Mouse (Mus musculus) stomach, postnatal 0 days (tissue): ENCODE measurements around the gene Chd1. TPM values are rescaled to one million over a fixed set of nuclear protein-coding genes. Genes with fewer than 3 reads are reported as not detected.

Source experiments
- ATAC-seq: fragments of 200-750 bp; cut with Nextera tagmentation; 2 replicates; pipeline ENCODE4 v1.8.0; 2017; ENCODE audit not compliant: low FRiP score, low TSS enrichment
- DNase-seq: peaks from one replicate; pipeline ENCODE4 v3.0.0-alpha.2; 2016; ENCODE audit warnings: low spot score
- H3K27ac ChIP-seq: fragments of 300-500 bp; sonication (generic); replicated peaks from 2 replicates; pipeline ENCODE4 v1.5.1; 2014; ENCODE audit warnings: mild to moderate bottlenecking, control low read depth
- H3K27me3 ChIP-seq: fragments of 300-500 bp; sonication (generic); 2 replicates; pipeline ENCODE4 v1.6.1; 2014; ENCODE audit warnings: low read length; ENCODE audit not compliant: control insufficient read depth, insufficient read depth
- H3K36me3 ChIP-seq: fragments of 300-500 bp; sonication (generic); 2 replicates; pipeline ENCODE4 v1.6.1; 2014; ENCODE audit warnings: low read length, mixed read lengths; ENCODE audit not compliant: control insufficient read depth, insufficient read depth
- H3K4me1 ChIP-seq: fragments of 300-500 bp; sonication (generic); replicated peaks from 2 replicates; pipeline ENCODE4 v1.6.1; 2014; ENCODE audit warnings: antibody characterized with exemption; ENCODE audit not compliant: control insufficient read depth, insufficient read depth
- H3K4me2 ChIP-seq: fragments of 300-500 bp; sonication (generic); replicated peaks from 2 replicates; pipeline ENCODE4 v1.6.1; 2014; ENCODE audit warnings: low read depth, mild to moderate bottlenecking, control low read depth, moderate library complexity
- H3K4me3 ChIP-seq: fragments of 300-500 bp; sonication (generic); 2 replicates; pipeline ENCODE4 v1.5.1; 2014; ENCODE audit warnings: low read depth, low read length, control low read depth
- H3K9ac ChIP-seq: fragments of 300-500 bp; sonication (generic); 2 replicates; pipeline ENCODE4 v1.6.1; 2014; ENCODE audit warnings: mild to moderate bottlenecking, low read length, control low read depth, mixed read lengths
- H3K9me3 ChIP-seq: fragments of 300-500 bp; sonication (generic); 2 replicates; pipeline ENCODE4 v1.6.1; 2016; ENCODE audit warnings: low read length; ENCODE audit not compliant: control insufficient read depth
- CTCF ChIP-seq: IDR thresholded peaks from 2 replicates; pipeline ENCODE4 v1.5.1; 2016; ENCODE audit warnings: antibody characterized with exemption, low read depth, mild to moderate bottlenecking, moderate library complexity
- EP300 ChIP-seq: optimal IDR thresholded peaks from 2 replicates; pipeline ENCODE3; 2016; ENCODE audit warnings: antibody characterized with exemption
- WGBS: fragments of 180-500 bp; shearing (Covaris S2); extraction: QIAGEN DNeasy Blood & Tissue Kit; methylation state at CpG from one replicate; pipeline ENCODE4 v1.1.7; 2014; 5-methylcytosine and 5-hydroxymethylcytosine counted together
- polyA plus RNA-seq: library from polyadenylated mRNA; unstranded; fragments of >200 nt; fragmentation: Nextera tagmentation; extraction: Ambion mirVana; gene quantifications from 2 replicates; pipeline ENCODE4 v1.2.1, GENCODE M21; 2015

The Chd1 gene
- 13.0 and 13.4 TPM in 2 replicates for polyA plus RNA-seq

GRCm38 (mm10) chr17:15704475-15705300, at the start of gene Chd1:
TSS of gene Chd1 (plus strand) at chr17:15704967.
- Histone ChIP-seq H3K9me3 (no peaks in the 10 kb centered on the region), H3K4me3 (peak within 1 kb of the TSS; percentile 90), H3K27me3 (no peaks in the 10 kb centered on the region), H3K9ac (peak within 1 kb of the TSS; percentile 84), H3K27ac (peak within 1 kb of the TSS; percentile 97), H3K4me1 (0 out of 2 replicates have a peak, but pooled peaks cover 2% of the 10 kb centered on the region), H3K36me3 (0 out of 2 replicates have a peak, but pooled peaks cover 2% of the 10 kb centered on the region), H3K4me2 (peak within 1 kb of the TSS; percentile 82)
- ATAC-seq: peak; percentile 96
- TF ChIP-seq EP300 (no peak), CTCF (no peak)
- peak; percentile 93 for DNase-seq
- under 1% methylated on average over 57 of the region's 124 CpGs for WGBS

GRCm38 (mm10) chr17:15656881-15657607, 47.7 kb upstream of the Chd1 start:
- Histone ChIP-seq H3K4me3 (no peak overlapping the region), H3K27ac (0 out of 2 replicates have a peak overlapping the region, but pooled peaks have one; percentile 40), H3K9ac (no peak overlapping the region), H3K4me2 (peak overlapping the region; percentile 9; the same call in 1 of the 2 replicates), H3K4me1 (no peaks in the 10 kb centered on the region), H3K27me3 (no peaks in the 10 kb centered on the region), H3K36me3 (no peaks in the 10 kb centered on the region), H3K9me3 (no peaks in the 10 kb centered on the region)
- WGBS: 12% methylated on average over 6 of the region's 6 CpGs
- DNase-seq (peak; percentile 52), ATAC-seq (peak; percentile 91)
- TF ChIP-seq EP300: no peak
- peak; percentile 43 for TF ChIP-seq CTCF

GRCm38 (mm10) chr17:15672870-15673269, 31.9 kb upstream of the Chd1 start:
- ATAC-seq (no peak), DNase-seq (no peak)
- H3K27ac ChIP-seq: no peak overlapping the region
- no peaks in the 10 kb centered on the region for H3K4me1 ChIP-seq
- no peak overlapping the region for H3K4me2 ChIP-seq
- TF ChIP-seq EP300: no peak
- no peak for TF ChIP-seq CTCF
- H3K4me3 ChIP-seq: no peak overlapping the region
- H3K36me3 ChIP-seq: no peaks in the 10 kb centered on the region
- 45% methylated on average over 5 of the region's 5 CpGs for WGBS
- no peak overlapping the region for H3K9ac ChIP-seq
- no peaks in the 10 kb centered on the region for H3K9me3 ChIP-seq
- no peaks in the 10 kb centered on the region for H3K27me3 ChIP-seq

GRCm38 (mm10) chr17:15677970-15678645, 26.7 kb upstream of the Chd1 start:
- WGBS: 19% methylated on average over 6 of the region's 6 CpGs
- DNase-seq (no peak), ATAC-seq (no peak)
- no peak overlapping the region for H3K4me2 ChIP-seq
- H3K36me3 ChIP-seq: no peaks in the 10 kb centered on the region
- no peak overlapping the region for H3K9ac ChIP-seq
- no peaks in the 10 kb centered on the region for H3K9me3 ChIP-seq
- no peaks in the 10 kb centered on the region for H3K4me1 ChIP-seq
- TF ChIP-seq CTCF: no peak
- TF ChIP-seq EP300: no peak
- H3K27ac ChIP-seq: no peak overlapping the region
- no peaks in the 10 kb centered on the region for H3K27me3 ChIP-seq
- no peak overlapping the region for H3K4me3 ChIP-seq

GRCm38 (mm10) chr17:15679966-15680630, 24.7 kb upstream of the Chd1 start:
- no peak overlapping the region for H3K4me3 ChIP-seq
- H3K9me3 ChIP-seq: no peaks in the 10 kb centered on the region
- H3K27ac ChIP-seq: no peak overlapping the region
- no peak for TF ChIP-seq EP300
- no peak for TF ChIP-seq CTCF
- DNase-seq: no peak
- 83% methylated on average over 9 of the region's 9 CpGs for WGBS
- no peaks in the 10 kb centered on the region for H3K4me1 ChIP-seq
- H3K9ac ChIP-seq: no peak overlapping the region
- no peaks in the 10 kb centered on the region for H3K36me3 ChIP-seq
- ATAC-seq: no peak
- no peak overlapping the region for H3K4me2 ChIP-seq
- no peaks in the 10 kb centered on the region for H3K27me3 ChIP-seq
